Mouse (Mus musculus) liver, adult 2 months (tissue): Measurements from ENCODE around the gene Pou5f1. TPM values are rescaled to one million over a fixed set of nuclear protein-coding genes. Genes with fewer than 3 reads are reported as not detected.
A peak's percentile ranks its signal among the peaks of the same experiment; 100 is the strongest.

ENCODE experiments used
- DNase-seq: peaks from one replicate; pipeline ENCODE4 v3.0.0-alpha.2; 2011; ENCODE audit warnings: low read depth, low spot score; ENCODE audit errors: extremely low read depth
- H3K27ac ChIP-seq: fragments of 200-500 bp; replicated peaks from 2 replicates; pipeline ENCODE4 v1.5.1; 2012; ENCODE audit warnings: low read depth, mild to moderate bottlenecking, control low read depth, inconsistent platforms, low read length; ENCODE audit not compliant: insufficient read depth
- H3K27me3 ChIP-seq: fragments of 200-500 bp; 2 replicates; pipeline ENCODE4 v1.6.1; 2012; ENCODE audit warnings: mild to moderate bottlenecking, moderate library complexity, low read length, inconsistent platforms; ENCODE audit not compliant: control insufficient read depth, insufficient read depth
- H3K36me3 ChIP-seq: fragments of 200-500 bp; 2 replicates; pipeline ENCODE4 v1.6.1; 2012; ENCODE audit warnings: low read length, inconsistent platforms; ENCODE audit not compliant: control insufficient read depth, insufficient read depth
- H3K4me1 ChIP-seq: fragments of 200-500 bp; 2 replicates; pipeline ENCODE4 v1.6.1; 2011; ENCODE audit warnings: low read length; ENCODE audit not compliant: control insufficient read depth, insufficient read depth
- H3K4me3 ChIP-seq: fragments of 200-500 bp; 2 replicates; pipeline ENCODE4 v1.5.1; 2011; ENCODE audit warnings: low read depth, mild to moderate bottlenecking, control low read depth, low read length, moderate library complexity; ENCODE audit not compliant: insufficient read depth
- H3K79me2 ChIP-seq: fragments of 200-500 bp; 2 replicates; pipeline ENCODE4 v1.6.1; 2012; ENCODE audit warnings: inconsistent platforms, mild to moderate bottlenecking, low read length, moderate library complexity; ENCODE audit not compliant: control insufficient read depth, insufficient read depth
- H3K9ac ChIP-seq: fragments of 200-500 bp; 2 replicates; pipeline ENCODE4 v1.6.1; 2012; ENCODE audit warnings: low read depth, mild to moderate bottlenecking, control low read depth, inconsistent platforms, low read length
- CTCF ChIP-seq: fragments of 200-500 bp; IDR thresholded peaks from 2 replicates; pipeline ENCODE4 v1.5.1; 2011; ENCODE audit warnings: low read depth, low read length, control low read depth
- POLR2A ChIP-seq: fragments of 200-500 bp; IDR thresholded peaks from 2 replicates; pipeline ENCODE4 v1.6.1; 2011; ENCODE audit warnings: low read length, control low read depth; ENCODE audit not compliant: insufficient read depth; ENCODE audit errors: extremely low read depth
- WGBS: fragments of 180-500 bp; shearing (Covaris S2); methylation state at CpG from one replicate; pipeline ENCODE4 v1.1.7; 2018; 5-methylcytosine and 5-hydroxymethylcytosine counted together
- polyA plus RNA-seq: library from polyadenylated mRNA; depleted of rRNA; stranded (reverse); fragments of >200 nt; gene quantifications from 2 replicates; pipeline ENCODE4 v1.2.3, GENCODE M21; 2012; rRNA removed
- total RNA-seq: library from RNA; depleted of rRNA; stranded (reverse); fragments of >200 nt; gene quantifications from 2 replicates; pipeline ENCODE4 v1.2.3, GENCODE M21; 2014; rRNA removed

Gene Pou5f1
- total and polyA plus RNA-seq, 2 experiments = not detected

DNA sequence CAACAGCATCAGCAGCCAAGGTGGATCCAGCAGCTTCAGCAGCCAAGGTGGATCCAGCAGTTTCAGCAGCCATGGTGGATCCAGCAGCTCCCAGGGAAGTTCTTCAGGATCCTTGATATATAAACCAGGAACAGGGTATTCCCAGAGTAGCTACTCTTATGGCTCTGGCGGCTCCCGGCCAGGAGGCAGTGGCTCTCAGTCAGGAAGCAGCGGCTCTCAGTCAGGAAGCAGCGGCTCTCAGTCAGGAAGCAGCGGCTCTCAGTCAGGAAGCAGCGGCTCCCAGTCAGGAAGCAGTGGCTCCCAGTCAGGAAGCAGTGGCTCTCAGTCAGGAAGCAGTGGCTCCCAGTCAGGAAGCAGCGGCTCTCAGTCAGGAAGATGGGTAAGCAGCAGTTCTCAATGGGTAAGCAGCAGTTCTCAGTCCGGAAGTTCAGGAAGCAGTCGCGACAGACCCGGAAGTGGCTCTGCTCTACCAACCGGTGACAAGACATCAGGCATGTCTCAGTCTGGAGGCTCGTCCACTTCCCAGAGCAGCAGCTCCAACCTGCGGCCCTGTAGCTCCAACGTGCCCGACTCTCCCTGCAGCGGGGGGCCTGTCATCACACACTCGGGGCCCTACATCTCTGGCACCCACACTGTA, 49.1 kb downstream of the Pou5f1 start:
- peaks cover 5% of the 10 kb centered on the region; the same call in 1 of the 2 replicates for H3K4me1 ChIP-seq
- no peak overlapping the region for H3K9ac ChIP-seq
- no peaks in the 10 kb centered on the region for H3K79me2 ChIP-seq
- H3K4me3 ChIP-seq = no peak overlapping the region
- no peak for DNase-seq
- no peak overlapping the region for H3K27ac ChIP-seq
- H3K27me3 ChIP-seq = no peaks in the 10 kb centered on the region
- TF ChIP-seq POLR2A = no peak
- TF ChIP-seq CTCF = no peak
- H3K36me3 ChIP-seq = no peaks in the 10 kb centered on the region
- 92% methylated on average over 18 of the region's 18 CpGs for WGBS

DNA sequence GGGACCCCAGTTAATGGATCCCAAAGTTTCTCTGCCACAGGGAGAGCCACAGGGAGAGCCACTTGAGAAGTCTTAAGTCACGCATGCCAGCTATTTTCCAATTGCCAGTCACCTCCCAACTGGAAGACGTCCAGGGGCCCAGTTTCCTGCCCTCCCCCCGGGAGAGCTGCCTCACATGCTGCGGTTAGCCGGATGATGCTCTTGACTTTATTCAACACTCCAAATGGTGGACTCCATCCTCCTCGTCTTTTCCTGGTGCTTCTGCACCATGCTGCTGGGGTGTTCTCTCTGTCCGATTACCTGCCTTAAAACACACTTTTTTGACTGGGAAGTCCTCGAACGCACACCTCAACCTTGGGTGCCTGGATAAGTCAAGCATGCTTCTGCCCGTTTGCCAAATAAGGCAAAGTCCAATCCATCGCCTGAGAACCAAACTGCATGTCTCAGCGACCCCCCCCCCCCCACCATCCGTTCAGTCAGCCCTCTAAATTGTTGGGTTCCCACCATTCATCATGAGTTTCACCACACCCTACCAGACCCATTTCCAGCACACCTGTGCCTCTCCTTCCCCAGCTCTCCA, 50.5 kb downstream of the Pou5f1 start:
- no peaks in the 10 kb centered on the region for H3K79me2 ChIP-seq
- no peak overlapping the region for H3K4me3 ChIP-seq
- peaks cover 5% of the 10 kb centered on the region; the same call in 1 of the 2 replicates for H3K4me1 ChIP-seq
- no peak overlapping the region for H3K27ac ChIP-seq
- no peaks in the 10 kb centered on the region for H3K27me3 ChIP-seq
- WGBS = 83% methylated on average over 13 of the region's 13 CpGs
- H3K36me3 ChIP-seq = no peaks in the 10 kb centered on the region
- DNase-seq = no peak
- TF ChIP-seq CTCF (no peak), POLR2A (no peak)
- H3K9ac ChIP-seq = no peak overlapping the region

DNA sequence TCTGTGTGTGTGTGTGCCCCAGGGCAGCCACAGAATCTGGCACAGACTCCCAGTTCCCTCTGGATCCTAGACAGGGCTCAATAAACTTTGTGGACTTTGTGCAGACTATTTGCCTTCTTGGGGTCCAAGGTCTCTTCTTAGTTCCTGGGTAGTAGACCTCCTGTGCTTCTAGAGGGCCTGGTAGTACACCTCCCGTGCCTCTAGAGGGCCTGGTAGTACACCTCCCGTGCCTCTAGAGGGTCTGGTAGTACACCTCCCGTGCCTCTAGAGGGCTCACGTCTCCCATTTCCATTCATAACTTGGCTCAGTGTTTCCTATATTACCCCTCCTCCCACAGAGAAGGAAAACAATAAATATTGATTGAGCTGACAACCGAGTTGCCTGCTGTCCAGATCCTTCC, 51.0 kb downstream of the Pou5f1 start:
- peak; percentile 54 for DNase-seq
- no peaks in the 10 kb centered on the region for H3K27me3 ChIP-seq

GRCm38 (mm10) chr17:35557351-35557750, 51.5 kb downstream of the Pou5f1 start:
- DNase-seq = no peak
- H3K27ac ChIP-seq = no peak overlapping the region
- no peaks in the 10 kb centered on the region for H3K79me2 ChIP-seq
- H3K4me1 ChIP-seq = peaks cover 5% of the 10 kb centered on the region; the same call in 1 of the 2 replicates
- no peaks in the 10 kb centered on the region for H3K36me3 ChIP-seq
- no peak overlapping the region for H3K9ac ChIP-seq
- TF ChIP-seq POLR2A (no peak), CTCF (no peak; the same call in 1 of the 2 replicates)
- no peaks in the 10 kb centered on the region for H3K27me3 ChIP-seq
- H3K4me3 ChIP-seq = no peak overlapping the region
- 81% methylated on average over 9 of the region's 9 CpGs for WGBS

More for the DNA sequence above, 51.0 kb downstream of the Pou5f1 start:
- no peak overlapping the region for H3K9ac ChIP-seq
- WGBS = 11% methylated on average over 5 of the region's 5 CpGs
- H3K4me1 ChIP-seq = peaks cover 5% of the 10 kb centered on the region; the same call in 1 of the 2 replicates
- TF ChIP-seq CTCF = peak; percentile 91
- TF ChIP-seq POLR2A = no peak
- no peak overlapping the region for H3K4me3 ChIP-seq
- no peak overlapping the region for H3K27ac ChIP-seq
- H3K36me3 ChIP-seq = no peaks in the 10 kb centered on the region
- no peaks in the 10 kb centered on the region for H3K79me2 ChIP-seq

DNA sequence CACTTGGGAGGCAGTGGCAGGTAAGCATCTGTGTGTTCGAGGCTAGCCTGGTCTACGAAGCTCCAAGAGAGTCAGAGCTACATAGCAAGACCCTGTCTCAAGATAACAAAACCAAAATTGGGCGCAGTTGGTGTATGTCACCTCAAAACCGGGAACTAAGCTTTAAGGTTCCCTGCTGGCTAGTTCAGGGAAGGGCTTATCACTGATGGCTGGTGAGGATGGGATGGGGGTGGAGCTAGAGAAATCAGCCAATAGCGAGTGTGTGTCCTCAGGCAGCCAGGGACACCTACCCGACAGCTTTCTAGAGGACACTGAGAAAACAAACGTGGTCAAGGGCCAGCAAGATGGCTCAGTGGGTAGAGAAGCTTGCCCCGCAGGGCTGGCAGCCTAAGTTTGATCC, 52.4 kb downstream of the Pou5f1 start:
- H3K27ac ChIP-seq = no peak overlapping the region
- no peaks in the 10 kb centered on the region for H3K79me2 ChIP-seq
- no peak overlapping the region for H3K9ac ChIP-seq
- H3K4me1 ChIP-seq = peaks cover 5% of the 10 kb centered on the region; the same call in 1 of the 2 replicates
- WGBS = 55% methylated on average over 8 of the region's 8 CpGs
- H3K36me3 ChIP-seq = no peaks in the 10 kb centered on the region
- DNase-seq = no peak
- H3K4me3 ChIP-seq = no peak overlapping the region
- TF ChIP-seq POLR2A = no peak
- no peak for TF ChIP-seq CTCF
- H3K27me3 ChIP-seq = no peaks in the 10 kb centered on the region

Other genes with a start within 250 kb of the Pou5f1 start
- gene H2-D1, start 243.3 kb upstream of the Pou5f1 start, total RNA-seq = 444 and 506 TPM in 2 replicates
- 487 and 676 TPM in 2 replicates for gene H2-D1, start 243.3 kb upstream of the Pou5f1 start, polyA plus RNA-seq
- gene H2-Q1, start 185.6 kb upstream of the Pou5f1 start, total RNA-seq = 9.1 and 11.1 TPM in 2 replicates
- 4.4 and 5.5 TPM in 2 replicates for gene H2-Q1, start 185.6 kb upstream of the Pou5f1 start, polyA plus RNA-seq
- gene H2-Q2, start 163.8 kb upstream of the Pou5f1 start, total RNA-seq = 0.81 and 1.2 TPM in 2 replicates
- 0.37 and 0.75 TPM in 2 replicates for gene H2-Q2, start 163.8 kb upstream of the Pou5f1 start, polyA plus RNA-seq
- gene H2-Q4, start 126.4 kb upstream of the Pou5f1 start, total RNA-seq = 31.5 and 32.7 TPM in 2 replicates
- gene H2-Q4, start 126.4 kb upstream of the Pou5f1 start, polyA plus RNA-seq = 36.2 and 61.8 TPM in 2 replicates
- gene H2-Q6, start 81.2 kb upstream of the Pou5f1 start, total RNA-seq = 11.4 and 13.2 TPM in 2 replicates
- 18.2 and 40.0 TPM in 2 replicates for gene H2-Q6, start 81.2 kb upstream of the Pou5f1 start, polyA plus RNA-seq
- 40.7 and 56.7 TPM in 2 replicates for gene H2-Q7, start 66.9 kb upstream of the Pou5f1 start, total RNA-seq
- 58.1 and 212 TPM in 2 replicates for gene H2-Q7, start 66.9 kb upstream of the Pou5f1 start, polyA plus RNA-seq
- gene H2-Q10, start 35.9 kb upstream of the Pou5f1 start, total RNA-seq = 1,696 and 1,845 TPM in 2 replicates
- 3,073 and 3,421 TPM in 2 replicates for gene H2-Q10, start 35.9 kb upstream of the Pou5f1 start, polyA plus RNA-seq
- 1.9 and 4.0 TPM in 2 replicates for gene Tcf19, start 10.8 kb downstream of the Pou5f1 start, total RNA-seq
- 2.7 and 3.1 TPM in 2 replicates for gene Tcf19, start 10.8 kb downstream of the Pou5f1 start, polyA plus RNA-seq
- gene Cchcr1, start 11.1 kb downstream of the Pou5f1 start, total RNA-seq = 1.4 and 1.9 TPM in 2 replicates
- gene Cchcr1, start 11.1 kb downstream of the Pou5f1 start, polyA plus RNA-seq = 1.9 and 2.1 TPM in 2 replicates
- gene Psors1c2, start 27.2 kb downstream of the Pou5f1 start, total RNA-seq = not detected in 2 replicates
- gene Psors1c2, start 27.2 kb downstream of the Pou5f1 start, polyA plus RNA-seq = not detected in 2 replicates
- not detected in 2 replicates for gene Cdsn, start 46.1 kb downstream of the Pou5f1 start, total RNA-seq
- not detected in 2 replicates for gene Cdsn, start 46.1 kb downstream of the Pou5f1 start, polyA plus RNA-seq
- gene 2300002M23Rik, start 61.4 kb downstream of the Pou5f1 start, total RNA-seq = not detected in 2 replicates
- not detected in 2 replicates for gene 2300002M23Rik, start 61.4 kb downstream of the Pou5f1 start, polyA plus RNA-seq
- not detected in 2 replicates for gene Sfta2, start 95.5 kb downstream of the Pou5f1 start, total RNA-seq
- gene Sfta2, start 95.5 kb downstream of the Pou5f1 start, polyA plus RNA-seq = not detected in 2 replicates
- gene Gm9573, start 120.6 kb downstream of the Pou5f1 start, total RNA-seq = not detected in 2 replicates
- not detected in 2 replicates for gene Gm9573, start 120.6 kb downstream of the Pou5f1 start, polyA plus RNA-seq
- gene Mucl3, start 137.7 kb downstream of the Pou5f1 start, total RNA-seq = not detected in 2 replicates
- not detected in 2 replicates for gene Mucl3, start 137.7 kb downstream of the Pou5f1 start, polyA plus RNA-seq
- gene Vars2, start 161.6 kb downstream of the Pou5f1 start, total RNA-seq = 6.6 and 11.1 TPM in 2 replicates
- 22.6 and 29.6 TPM in 2 replicates for gene Vars2, start 161.6 kb downstream of the Pou5f1 start, polyA plus RNA-seq
- gene Gtf2h4, start 167.7 kb downstream of the Pou5f1 start, total RNA-seq = 16.4 and 17.4 TPM in 2 replicates
- gene Gtf2h4, start 167.7 kb downstream of the Pou5f1 start, polyA plus RNA-seq = 24.8 and 29.8 TPM in 2 replicates
- gene Ddr1, start 198.6 kb downstream of the Pou5f1 start, total RNA-seq = 0.55 and 1.4 TPM in 2 replicates
- gene Ddr1, start 198.6 kb downstream of the Pou5f1 start, polyA plus RNA-seq = 0.98 and 1.5 TPM in 2 replicates